In genomic region chr6:118884961-118885360, GRCm38 (mm10) we compare ENCODE assay signal across 20 mouse cellular contexts.
A peak's percentile ranks its signal among the peaks of the same experiment; 100 is the strongest.
DNase-seq lines count a peak whose midpoint lies in the region; ATAC-seq and TF ChIP-seq lines count a peak whose summit lies in the region.
"Had no signal": no experiment of that assay in that cellular context is flagged by ENCODE, and none has a peak within 500 bp of the region (broad histone marks: within the 10 kb centered on the region; RNA-seq: fewer than 3 reads in every experiment).

No protein-coding gene starts in this region.

- no peak for DNase-seq in cerebellum, adult 2 months
- no peak for DNase-seq in cerebellum, adult 11-12 months
- no peak for DNase-seq in heart, adult 18-20 months
- no peak for DNase-seq in left cerebral cortex, adult 2 months (ENCODE audit: extremely low spot score in 1 of 2, low spot score in 2 of 2)
- DNase-seq in left cerebral cortex, adult 18-20 months (ENCODE audit: low spot score in 2 of 2): no peak
- no peak for DNase-seq in urinary bladder, postnatal 10 days (ENCODE audit: low spot score)
- DNase-seq: adrenal gland, postnatal 25 days; gastrocnemius, postnatal 36 days; kidney, adult 2 months; kidney, postnatal 10 days; lung, adult 2 months; retina, postnatal 1 day; thymus, postnatal 25 days had no signal

- H3K27ac ChIP-seq in cerebellum, adult 2 months (ENCODE audit: insufficient read depth, low read length): peak overlapping the region; percentile 88
- H3K27ac ChIP-seq in heart, embryonic 13.5 days (replicated peaks): peak overlapping the region; percentile 85
- H3K27ac ChIP-seq in left cerebral cortex, adult 2 months: peak overlapping the region; percentile 77; the same call in 1 of the 2 replicates
- H3K27ac ChIP-seq in olfactory bulb, adult 2 months (ENCODE audit: insufficient read depth, low read depth, low read length): peak overlapping the region; percentile 90
- H3K27ac ChIP-seq: hindbrain, embryonic 12.5 days; limb, embryonic 12.5 days; liver, embryonic 12.5 days had no signal

- no peak for ATAC-seq in heart, embryonic 13.5 days (ENCODE audit: extremely low read depth, insufficient number of reproducible peaks, low FRiP score, low TSS enrichment)
- ATAC-seq: CD4-positive, CD25-positive, alpha-beta regulatory T cell, adult 4 months; liver, embryonic 12.5 days had no signal

- no peaks in the 10 kb centered on the region for H3K9me3 ChIP-seq in heart, embryonic 13.5 days
- H3K9me3 ChIP-seq: hindbrain, embryonic 12.5 days; limb, embryonic 12.5 days; liver, embryonic 12.5 days; megakaryocyte, embryonic 14.5 days had no signal

- H3K36me3 ChIP-seq in heart, embryonic 13.5 days: no peaks in the 10 kb centered on the region
- H3K36me3 ChIP-seq: hindbrain, embryonic 12.5 days; limb, embryonic 12.5 days; liver, embryonic 12.5 days had no signal

- no peaks in the 10 kb centered on the region for H3K27me3 ChIP-seq in cerebellum, adult 2 months (ENCODE audit: control insufficient read depth, insufficient read depth, low read length)
- H3K27me3 ChIP-seq in heart, embryonic 13.5 days (replicated peaks): no peaks in the 10 kb centered on the region
- H3K27me3 ChIP-seq: hindbrain, embryonic 12.5 days; limb, embryonic 12.5 days had no signal

- peak overlapping the region; percentile 58; the same call in 1 of the 2 replicates for H3K9ac ChIP-seq in heart, embryonic 13.5 days
- H3K9ac ChIP-seq: hindbrain, embryonic 12.5 days; limb, embryonic 12.5 days; liver, embryonic 12.5 days had no signal

- TF ChIP-seq CTCF in cerebellum, adult 2 months (IDR thresholded peaks at IDR 0.05; ENCODE audit: borderline replicate concordance, insufficient read depth, low read depth, low read length): no peak
- no peak for TF ChIP-seq CTCF in left cerebral cortex, adult 2 months (IDR thresholded peaks at IDR 0.05)
- no peak for TF ChIP-seq CTCF in olfactory bulb, adult 2 months (IDR thresholded peaks at IDR 0.05; ENCODE audit: insufficient read depth, low read depth, low read length)

- intact Hi-C loops in left cerebral cortex, adult 2 months (cut with DNase I): no loop called here

- WGBS in cerebellum, adult 2 months: 23% methylated on average over 1 of the region's 1 CpGs
- 48% methylated on average over 1 of the region's 1 CpGs for WGBS in heart, embryonic 13.5 days
- WGBS in olfactory bulb, adult 2 months: 38% methylated on average over 1 of the region's 1 CpGs

- H3K4me1 ChIP-seq in cerebellum, adult 2 months (ENCODE audit: control insufficient read depth, insufficient read depth, low read length): peaks cover 33% of the 10 kb centered on the region
- peaks cover 53% of the 10 kb centered on the region for H3K4me1 ChIP-seq in heart, embryonic 13.5 days
- peaks cover 9% of the 10 kb centered on the region for H3K4me1 ChIP-seq in olfactory bulb, adult 2 months (ENCODE audit: control insufficient read depth, insufficient read depth, low read length)
- H3K4me1 ChIP-seq: liver, embryonic 12.5 days; megakaryocyte, embryonic 14.5 days had no signal

- no peak overlapping the region for H3K4me3 ChIP-seq in cerebellum, adult 2 months (replicated peaks; ENCODE audit: insufficient read depth, low read depth, low read length)
- no peak overlapping the region for H3K4me3 ChIP-seq in heart, embryonic 13.5 days
- no peak overlapping the region for H3K4me3 ChIP-seq in left cerebral cortex, adult 2 months
- H3K4me3 ChIP-seq in olfactory bulb, adult 2 months (ENCODE audit: insufficient read depth, low read depth, low read length): no peak overlapping the region
- H3K4me3 ChIP-seq: hindbrain, embryonic 12.5 days; limb, embryonic 12.5 days; liver, embryonic 12.5 days; megakaryocyte, embryonic 14.5 days had no signal

- H3K4me2 ChIP-seq in heart, embryonic 13.5 days: peak overlapping the region; percentile 58
- H3K4me2 ChIP-seq: hindbrain, embryonic 12.5 days; limb, embryonic 12.5 days; liver, embryonic 12.5 days had no signal

- TF ChIP-seq POLR2A in cerebellum, adult 2 months (IDR thresholded peaks at IDR 0.05; ENCODE audit: borderline replicate concordance, insufficient read depth, low read length): no peak
- no peak for TF ChIP-seq POLR2A in olfactory bulb, adult 2 months (IDR thresholded peaks at IDR 0.05; ENCODE audit: insufficient read depth, low read depth, low read length)
